Mouse (Mus musculus): ENCODE data around the gene Rlbp1.
A peak's percentile ranks its signal among the peaks of the same experiment; 100 is the strongest.

Rlbp1 gene

DNA sequence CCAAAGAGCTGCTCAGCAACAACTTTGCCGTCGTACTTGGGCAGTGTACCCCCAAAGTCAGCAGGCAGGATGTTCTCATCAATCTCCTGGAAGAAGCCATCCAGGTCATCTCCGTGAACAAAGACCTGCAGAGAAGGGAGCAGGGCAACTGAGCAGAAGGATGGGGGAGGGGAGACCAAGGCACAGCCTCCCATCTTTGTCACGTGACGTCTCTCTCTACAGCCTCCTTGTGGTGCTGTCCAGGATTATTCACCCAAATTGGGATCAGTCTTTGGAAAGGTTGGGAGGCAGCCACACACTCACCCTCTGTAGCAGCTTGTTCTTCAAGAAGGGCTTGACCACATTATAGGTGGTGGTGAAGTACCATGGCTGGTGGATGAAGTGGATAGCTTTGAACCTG is 11.3 kb downstream of the Rlbp1 start:
- no peak for DNase-seq

DNA sequence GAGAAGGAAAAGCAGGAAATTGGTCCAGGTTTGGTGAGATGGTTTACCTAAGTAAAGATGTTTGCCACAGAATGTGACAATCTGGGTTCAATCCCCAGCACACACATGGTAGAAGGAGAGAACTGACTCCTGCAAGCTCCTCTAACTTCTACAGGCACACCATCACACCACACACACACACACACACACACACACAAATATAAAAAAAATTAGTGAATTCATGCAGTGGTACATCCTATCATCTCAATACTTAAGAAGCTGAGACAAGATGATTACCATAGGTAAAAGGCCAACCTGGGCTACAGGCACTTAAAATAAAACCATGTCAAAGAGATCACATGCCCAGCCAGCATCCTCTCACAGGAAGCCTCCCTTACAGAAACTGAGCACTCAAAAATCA is 12.8 kb downstream of the Rlbp1 start:
- DNase-seq = no peak

DNA sequence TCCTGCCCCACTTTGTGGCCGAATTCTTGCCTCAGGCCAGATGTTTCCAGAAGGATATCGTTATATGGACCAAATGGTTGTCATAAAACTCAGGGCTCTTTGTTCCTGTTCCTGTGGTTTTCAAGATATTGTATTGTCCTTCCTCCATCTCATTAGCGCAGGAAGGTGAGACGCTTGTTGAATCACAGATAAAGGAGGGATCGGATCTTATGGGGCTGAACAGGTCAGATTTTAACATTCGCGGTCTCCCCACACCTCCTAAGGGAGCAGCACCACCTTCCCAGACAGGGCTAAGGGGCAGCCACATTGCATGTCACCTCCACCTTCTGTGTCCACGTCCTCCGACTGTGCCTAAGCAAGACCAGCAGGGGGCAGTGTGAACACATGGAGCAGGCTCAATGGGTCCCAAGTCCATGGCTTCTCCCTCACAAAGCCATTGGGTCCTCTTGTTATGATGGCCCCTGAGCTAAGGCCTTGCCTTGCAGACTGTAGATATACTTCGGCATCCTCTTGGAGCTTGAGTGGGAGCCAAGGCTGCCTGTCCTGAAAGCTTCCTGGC is 15.4 kb downstream of the Rlbp1 start:
- DNase-seq = peak; percentile 66

DNA sequence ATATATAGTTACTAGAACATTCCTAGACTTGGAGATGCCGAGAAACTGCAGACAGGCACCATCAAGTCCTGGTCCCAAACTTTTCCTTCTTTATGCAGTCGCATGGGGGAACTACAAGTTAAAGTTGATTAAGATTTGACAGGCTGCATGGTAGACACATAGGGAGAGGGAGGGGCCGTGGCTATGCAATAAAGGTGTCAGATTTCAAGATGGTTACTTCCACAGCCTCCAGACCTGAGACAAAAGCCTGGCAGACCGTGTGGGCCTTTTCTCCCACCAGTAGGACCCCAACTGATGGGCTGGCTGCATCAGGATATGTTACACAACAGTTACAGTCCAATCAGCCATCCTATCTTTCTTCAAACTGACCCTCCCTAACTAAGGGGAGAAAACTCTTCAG is 17.4 kb downstream of the Rlbp1 start:
- DNase-seq = no peak

DNA sequence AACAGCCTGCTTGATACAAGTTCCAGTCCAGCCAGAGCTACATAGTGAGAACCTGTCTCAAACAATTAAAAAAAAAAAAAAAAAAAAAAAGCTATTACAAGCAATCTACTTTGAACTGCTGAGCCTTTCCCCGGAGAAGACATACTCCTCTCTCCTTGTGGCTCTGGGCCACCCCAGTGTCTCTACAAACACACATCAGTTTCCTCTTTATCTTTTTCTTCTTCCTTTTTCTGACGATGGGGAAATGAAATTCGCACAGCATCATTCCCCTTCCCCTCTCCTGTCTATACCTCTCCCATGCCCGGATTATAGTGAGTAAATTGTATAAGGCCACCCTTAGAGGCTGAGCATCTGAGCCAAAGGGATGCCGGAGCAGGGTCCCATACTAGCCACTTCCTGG is 18.2 kb downstream of the Rlbp1 start:
- no peak for DNase-seq

DNA sequence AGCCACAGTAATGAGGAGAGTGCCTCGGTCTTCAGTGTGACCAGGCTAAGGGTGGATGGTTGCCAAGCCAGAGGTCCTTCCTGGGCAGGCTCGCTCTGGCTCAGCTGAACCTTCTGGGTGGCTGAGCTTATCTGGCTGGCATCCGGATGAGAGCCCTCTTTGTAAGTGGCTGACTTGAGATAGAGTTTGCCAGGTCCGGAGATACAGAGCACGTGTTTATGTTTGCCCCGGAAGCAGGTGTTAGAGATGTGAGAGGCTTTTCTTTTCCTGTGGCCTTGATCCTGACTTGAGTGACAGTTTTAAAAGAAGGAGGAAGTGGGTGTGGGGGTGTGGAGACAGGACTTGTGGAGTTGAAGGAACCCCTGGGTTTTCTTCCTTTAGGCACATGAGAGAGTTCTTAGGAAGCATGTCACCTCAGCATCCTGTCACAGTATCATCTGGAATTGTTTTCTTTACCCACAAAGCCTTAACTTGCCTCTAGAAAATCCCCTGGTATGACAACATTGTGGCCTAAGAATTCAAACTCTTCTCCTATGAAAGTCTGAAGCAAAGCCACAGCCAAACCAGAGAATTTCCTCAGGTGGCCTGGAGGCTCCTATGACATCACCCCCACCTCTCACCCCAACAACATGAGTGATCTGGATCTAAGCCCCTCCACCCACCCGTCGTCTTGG is 23.3 kb downstream of the Rlbp1 start:
- peak; percentile 42 for DNase-seq

DNA sequence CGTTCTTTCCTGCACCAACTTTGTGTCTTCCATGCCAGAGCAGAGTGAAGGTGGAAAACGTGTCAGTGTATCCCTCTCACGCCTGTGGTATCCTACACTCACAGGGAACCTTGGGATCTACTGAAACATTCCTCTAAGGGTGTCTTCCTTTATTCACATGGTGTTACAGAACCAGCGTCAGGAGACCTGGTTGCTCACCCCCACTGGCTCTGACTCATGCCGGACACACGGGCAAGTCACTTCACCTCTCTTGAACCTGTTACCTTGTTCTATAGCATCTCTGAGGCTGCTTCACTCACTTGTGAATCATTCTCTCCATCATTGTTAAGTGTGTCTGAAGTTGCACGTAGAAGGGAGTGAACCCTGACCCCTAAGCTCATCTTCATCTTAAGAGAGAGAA is 24.0 kb downstream of the Rlbp1 start:
- no peak for DNase-seq

DNA sequence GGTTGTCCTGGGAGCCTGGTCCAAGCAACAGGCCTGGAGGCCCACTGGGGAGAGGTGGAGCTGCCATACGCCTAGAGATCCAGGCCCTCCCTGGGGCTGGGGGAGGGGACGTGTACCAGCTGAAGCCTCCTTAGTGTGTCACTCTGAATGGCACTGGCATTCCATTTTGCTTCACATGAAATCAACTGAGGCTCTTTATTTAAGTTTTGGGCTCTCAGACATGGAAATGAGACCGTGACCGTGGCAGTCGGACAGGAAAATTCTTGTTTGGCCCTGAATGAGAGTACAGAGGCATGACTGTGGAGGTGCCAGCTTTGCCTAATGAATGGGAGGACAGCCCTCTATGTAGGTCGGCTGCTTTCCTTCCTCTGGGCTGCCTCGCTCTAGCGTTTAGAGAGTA is 24.6 kb downstream of the Rlbp1 start:
- DNase-seq = peak; percentile 40

DNA sequence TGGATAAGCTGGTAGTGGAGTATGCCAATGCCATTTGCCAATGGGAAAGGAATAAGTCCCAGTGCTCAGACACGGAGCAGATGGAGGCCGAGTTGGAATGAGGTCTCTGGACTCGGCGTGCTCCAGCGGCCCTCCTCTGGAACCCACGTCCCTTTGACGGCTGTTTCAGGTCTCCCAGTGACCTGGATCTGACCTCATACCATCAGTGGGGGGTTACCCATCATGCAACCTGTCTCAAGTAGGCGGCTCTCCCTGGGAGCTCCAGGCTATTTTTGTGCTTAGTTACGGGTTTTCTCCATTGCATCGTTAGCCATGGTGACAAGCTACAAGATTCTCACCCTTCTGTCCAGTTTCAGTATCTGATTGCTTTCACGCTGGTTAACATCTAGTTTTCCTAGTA is 26.8 kb downstream of the Rlbp1 start:
- DNase-seq = no peak

DNA sequence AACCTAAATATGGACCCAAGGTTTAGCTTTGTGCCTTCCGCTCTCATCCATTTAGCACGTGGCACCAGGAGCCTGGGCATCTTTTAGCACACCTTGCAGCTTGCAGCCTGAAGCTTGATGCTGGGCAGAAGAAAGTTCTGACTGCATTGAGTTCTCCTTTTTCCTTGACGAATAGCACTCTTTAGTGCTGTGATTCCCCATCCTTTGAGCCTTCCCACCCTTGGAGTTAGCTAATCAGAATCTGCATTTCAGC is 27.7 kb downstream of the Rlbp1 start:
- DNase-seq = no peak

DNA sequence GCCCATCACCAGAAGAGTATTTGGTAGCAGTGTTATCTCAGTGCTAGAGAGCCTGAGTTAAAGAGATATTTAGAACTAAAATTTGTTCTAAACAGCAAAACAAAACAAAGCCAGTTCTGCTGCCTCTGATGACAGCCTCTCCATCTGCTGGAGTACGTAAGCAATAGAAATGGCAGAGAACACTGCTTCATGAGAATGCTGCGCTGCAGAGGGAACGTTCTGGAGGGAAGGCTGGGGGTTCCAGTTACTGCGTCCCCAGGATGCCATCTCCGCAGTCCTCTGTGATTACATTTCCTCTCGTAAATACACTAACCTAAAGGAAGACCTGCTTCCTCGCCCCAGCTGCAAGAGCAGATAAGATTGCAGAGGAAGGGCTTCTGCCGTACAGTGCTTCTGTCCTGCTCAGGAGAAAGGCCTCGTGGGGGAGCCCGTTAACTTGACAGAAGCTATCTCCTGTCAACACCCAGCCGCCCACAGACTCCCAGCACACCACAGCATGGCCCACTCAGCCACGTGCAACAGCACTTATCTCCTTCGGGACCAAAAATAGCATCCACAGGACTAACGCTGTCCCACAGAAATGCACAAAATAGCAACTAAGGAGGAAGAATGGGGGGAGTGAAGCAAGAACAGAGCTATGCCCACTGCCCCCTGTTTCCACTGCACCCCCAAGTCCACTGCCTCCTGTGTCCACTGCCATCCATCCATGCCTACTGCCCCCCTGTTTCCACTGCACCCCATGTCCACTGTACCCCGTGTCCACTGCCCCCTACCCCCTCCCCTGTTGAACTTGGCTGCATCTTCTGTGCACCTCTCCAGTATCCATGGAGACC is 28.3 kb downstream of the Rlbp1 start:
- DNase-seq = peak; percentile 79

DNA sequence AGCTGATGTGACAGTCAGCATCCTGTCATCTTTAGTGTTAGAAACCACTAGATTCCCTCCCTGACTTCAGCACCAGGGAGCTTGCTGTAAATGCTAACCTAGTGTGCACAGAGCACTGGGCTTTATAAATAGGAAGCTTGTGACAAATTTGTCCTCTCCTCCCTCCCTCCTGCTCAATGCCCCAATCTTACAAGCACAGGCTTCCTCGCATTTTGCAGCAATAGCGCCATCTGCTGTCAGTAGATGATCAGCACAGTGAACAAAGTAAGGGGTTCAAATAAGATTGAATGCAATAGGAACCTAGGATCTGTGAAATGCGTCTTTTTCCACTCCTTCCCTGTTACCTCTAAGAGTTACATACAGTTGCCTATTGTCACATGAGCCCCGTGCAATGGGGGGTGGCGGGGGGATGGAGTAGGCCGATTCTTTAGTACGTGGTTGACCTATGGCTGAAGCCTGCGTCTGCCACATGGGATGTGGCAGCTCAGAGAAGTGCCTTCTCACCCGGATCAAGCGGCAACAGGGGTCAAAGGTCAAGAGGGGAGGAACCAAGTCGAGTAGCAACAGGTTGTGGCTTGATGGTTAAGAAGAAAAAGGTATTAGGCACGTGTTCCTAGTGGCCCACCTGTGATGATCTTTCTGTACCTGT is 37.0 kb downstream of the Rlbp1 start:
- DNase-seq = peak; percentile 68

DNA sequence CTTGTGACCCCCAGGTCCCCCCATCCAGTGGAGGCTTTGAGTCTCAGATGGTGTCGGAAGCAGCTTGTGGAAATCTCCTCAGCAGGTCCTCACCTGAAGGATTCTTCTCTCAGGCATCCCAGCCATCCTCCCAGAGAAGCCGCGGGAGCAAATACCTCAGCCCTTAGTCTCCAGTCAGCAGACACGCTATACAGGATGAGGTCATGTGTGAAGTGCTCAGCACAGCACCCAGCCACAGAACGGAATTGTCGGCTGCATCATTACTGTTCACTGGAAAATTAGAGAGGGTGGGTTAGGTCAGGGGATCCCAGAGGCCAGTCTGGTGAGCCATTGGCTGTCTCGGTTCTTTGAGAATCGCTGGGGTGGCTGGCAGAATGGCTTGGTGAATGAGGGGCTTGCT is 38.0 kb downstream of the Rlbp1 start:
- no peak for DNase-seq

DNA sequence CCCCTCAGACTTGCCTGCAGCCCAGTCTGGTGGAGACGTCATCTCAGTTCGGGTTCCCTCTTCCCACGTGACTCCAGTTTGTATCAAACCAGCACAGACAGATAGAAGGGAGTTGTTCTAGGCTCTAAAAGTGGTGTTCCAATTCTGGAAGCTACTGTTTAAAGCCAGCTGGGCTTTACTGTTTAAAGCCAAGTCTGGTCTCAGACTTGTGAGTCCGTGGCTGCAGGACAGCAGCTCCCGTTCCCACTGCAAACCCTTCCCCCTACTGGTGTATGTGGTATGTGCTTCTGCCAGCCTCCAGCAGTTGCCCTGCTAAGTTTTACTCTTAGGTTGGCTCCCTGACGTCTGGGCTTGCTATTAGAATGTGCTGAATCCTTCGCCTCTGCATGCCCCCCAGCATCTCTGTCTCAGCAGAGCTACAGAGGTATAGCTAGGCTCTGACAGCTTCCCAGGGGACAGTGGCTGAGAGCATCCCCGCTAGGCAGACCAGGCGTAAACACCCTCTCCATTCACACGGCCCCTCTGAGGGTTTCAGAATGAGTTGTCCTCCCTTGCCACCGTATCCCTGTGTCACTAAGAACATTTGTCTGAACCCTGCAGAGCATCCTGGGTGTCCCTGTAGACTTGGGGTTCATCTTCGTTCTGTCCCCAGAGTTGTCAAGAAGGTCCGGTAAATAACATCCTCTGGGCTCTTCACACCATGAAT is 39.6 kb downstream of the Rlbp1 start:
- no peak for DNase-seq

DNA sequence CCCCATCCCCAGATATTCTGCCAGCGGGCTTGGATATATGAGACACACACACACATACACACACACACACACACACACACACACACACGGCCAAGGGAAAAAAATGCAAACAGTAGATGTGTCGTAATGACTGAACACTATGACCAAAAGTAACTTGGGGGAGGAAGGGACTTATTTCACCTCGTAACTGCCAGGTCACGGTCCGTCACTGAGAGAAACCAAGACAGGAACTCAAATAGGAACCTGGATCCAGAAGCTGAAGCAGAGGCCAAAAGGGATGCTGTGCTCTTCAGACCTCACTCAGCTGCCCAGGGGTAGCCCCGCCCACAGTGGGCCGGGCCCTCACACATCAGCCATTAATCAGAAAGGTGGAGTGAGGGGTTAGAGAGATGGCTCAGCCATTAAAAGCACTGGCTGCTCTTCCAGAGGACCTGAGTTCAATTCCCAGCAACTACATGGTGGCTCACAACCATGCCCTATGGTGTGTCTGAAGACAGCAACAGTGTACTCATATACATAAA is 40.2 kb downstream of the Rlbp1 start:
- DNase-seq = no peak

DNA sequence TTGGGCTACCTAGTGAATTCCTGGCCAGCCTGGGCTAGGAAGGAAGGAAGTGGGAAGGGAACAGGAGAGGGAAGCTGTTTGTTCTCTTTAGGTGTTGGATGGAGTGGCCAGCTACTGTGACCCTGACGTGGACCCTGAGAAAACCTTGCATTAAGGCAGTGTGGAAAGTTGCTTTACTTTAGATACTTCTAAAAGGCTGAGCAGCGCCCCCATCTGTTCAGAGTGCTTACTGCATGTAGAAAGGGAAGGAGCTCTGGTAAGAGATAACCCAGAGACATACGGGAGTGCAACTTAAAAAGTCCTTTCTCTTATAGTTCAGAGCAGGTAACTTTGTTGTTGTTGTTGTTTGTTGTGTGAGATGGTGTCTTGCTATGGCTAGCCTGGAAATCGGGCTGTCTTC is 40.9 kb downstream of the Rlbp1 start:
- DNase-seq = no peak

DNA sequence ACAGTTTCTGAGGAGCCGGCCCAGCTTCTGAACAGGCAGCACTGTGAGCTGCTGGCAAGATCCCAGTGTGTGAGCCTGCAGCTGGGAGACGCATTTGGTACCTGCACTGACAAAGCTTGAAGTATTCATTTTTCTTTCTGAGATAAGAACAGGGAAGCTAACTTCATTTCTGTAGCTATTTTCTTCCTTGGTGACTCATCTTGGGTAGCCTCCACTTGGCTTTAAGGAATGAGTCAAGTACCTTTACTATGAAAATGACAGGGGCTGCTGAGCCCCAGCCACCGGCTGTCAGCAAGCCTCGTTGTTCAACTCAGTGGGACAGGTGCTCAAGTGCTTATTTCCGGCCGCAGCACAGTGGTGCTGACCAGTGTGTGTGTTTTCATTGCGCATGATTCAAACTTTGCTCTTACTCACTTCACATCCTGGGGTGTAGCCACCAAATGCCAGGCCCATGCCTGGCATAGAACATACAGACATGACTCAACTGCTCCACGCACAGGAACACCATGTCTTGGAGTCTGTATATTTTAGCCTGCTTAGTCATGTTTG is 50.4 kb downstream of the Rlbp1 start:
- peak; percentile 67 for DNase-seq

DNA sequence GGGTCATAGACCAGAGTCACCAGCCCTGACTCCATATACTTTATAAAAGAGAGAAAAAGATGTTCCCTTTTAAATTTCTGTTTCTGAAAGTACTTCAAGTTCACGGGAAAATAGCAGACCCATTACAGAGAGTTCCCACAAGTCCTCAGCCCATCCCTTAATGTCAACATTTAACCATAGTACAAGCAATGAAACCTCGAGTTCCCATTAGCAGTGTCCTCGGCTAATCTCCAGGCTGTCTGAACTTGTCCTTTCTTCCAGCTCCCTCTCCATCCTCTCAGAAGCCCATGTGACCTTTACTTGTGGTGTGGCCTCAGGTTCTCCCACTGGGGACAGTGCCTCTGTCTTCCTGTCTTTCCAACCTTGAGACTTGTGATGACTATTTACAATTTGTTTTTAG is 53.4 kb downstream of the Rlbp1 start:
- no peak for DNase-seq

DNA sequence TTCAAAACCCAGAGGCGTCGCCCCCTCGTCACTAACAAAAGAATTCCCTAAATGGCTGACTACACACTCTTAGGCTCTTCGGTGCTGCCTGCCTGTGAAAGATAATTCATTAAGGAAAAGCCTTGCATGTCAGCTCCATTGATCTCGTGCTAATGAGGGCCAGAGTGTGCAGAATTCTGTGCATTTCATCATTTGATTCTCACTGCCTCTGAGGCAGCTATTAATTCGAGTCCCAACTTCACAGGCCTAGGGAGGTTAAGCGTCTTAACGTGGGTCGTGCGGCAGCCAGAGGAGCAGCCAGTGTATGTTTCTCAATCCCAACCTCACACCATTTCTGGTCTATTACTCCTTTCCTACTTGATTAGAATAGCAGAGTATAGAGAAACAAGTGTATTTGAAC is 55.7 kb downstream of the Rlbp1 start:
- no peak for DNase-seq

DNA sequence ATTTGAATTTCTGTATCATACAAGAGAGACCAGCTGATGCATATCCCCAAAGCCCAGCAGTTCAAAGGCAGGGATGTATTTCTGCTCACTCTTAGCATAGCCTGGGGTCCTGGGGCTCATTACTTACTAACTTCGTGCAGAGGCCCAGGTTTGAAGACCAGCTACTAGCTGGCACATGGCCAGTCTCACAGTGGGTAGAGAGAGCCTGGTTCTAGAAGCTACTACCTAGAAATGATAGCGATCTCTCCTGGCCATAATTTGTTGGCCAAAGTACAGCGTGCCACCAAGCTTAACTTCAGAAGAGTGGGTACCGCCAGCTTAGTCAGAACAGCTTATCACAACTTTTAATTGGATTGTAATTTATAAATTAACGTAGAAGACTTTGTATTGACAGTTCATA is 58.1 kb downstream of the Rlbp1 start:
- no peak for DNase-seq

Measured in right cerebral cortex, postnatal 25 days (tissue).